Mouse (Mus musculus) limb, embryonic 14.5 days (tissue): ENCODE data around the gene Mfsd5. TPM values are rescaled to one million over a fixed set of nuclear protein-coding genes. Genes with fewer than 3 reads are reported as not detected.

Experiments used
- ATAC-seq: fragments of 200-750 bp; cut with Nextera tagmentation; 2 replicates; pipeline ENCODE4 v1.8.0; 2017; ENCODE audit warnings: low read depth, moderate number of reproducible peaks, moderate TSS enrichment; ENCODE audit not compliant: low FRiP score
- DNase-seq: peaks from one replicate; pipeline ENCODE4 v3.0.0-alpha.2; 2015; ENCODE audit warnings: low spot score
- H3K27ac ChIP-seq: fragments of 300-500 bp; sonication (generic); replicated peaks from 2 replicates; pipeline ENCODE4 v1.5.1; 2014; ENCODE audit warnings: low read depth, mild to moderate bottlenecking, low read length, moderate library complexity, mixed read lengths
- H3K27me3 ChIP-seq: fragments of 300-500 bp; sonication (generic); 2 replicates; pipeline ENCODE4 v1.6.1; 2014; ENCODE audit warnings: low read length, mixed read lengths; ENCODE audit not compliant: control insufficient read depth, insufficient read depth
- H3K36me3 ChIP-seq: fragments of 300-500 bp; sonication (generic); 2 replicates; pipeline ENCODE4 v1.6.1; 2014; ENCODE audit warnings: mild to moderate bottlenecking, low read length, moderate library complexity, mixed read lengths; ENCODE audit not compliant: control insufficient read depth, insufficient read depth
- H3K4me1 ChIP-seq: fragments of 300-500 bp; sonication (generic); 2 replicates; pipeline ENCODE4 v1.6.1; 2014; ENCODE audit warnings: antibody characterized with exemption, low read length, mixed read lengths; ENCODE audit not compliant: control insufficient read depth, insufficient read depth
- H3K4me2 ChIP-seq: fragments of 300-500 bp; sonication (generic); replicated peaks from 2 replicates; pipeline ENCODE4 v1.6.1; 2014; ENCODE audit warnings: low read depth, mild to moderate bottlenecking, low read length, moderate library complexity; ENCODE audit not compliant: severe bottlenecking
- H3K4me3 ChIP-seq: fragments of 300-500 bp; sonication (generic); replicated peaks from 2 replicates; pipeline ENCODE4 v1.5.1; 2014; ENCODE audit warnings: low read length
- H3K9ac ChIP-seq: fragments of 300-500 bp; sonication (generic); 2 replicates; pipeline ENCODE4 v1.6.1; 2014; ENCODE audit warnings: mild to moderate bottlenecking, low read depth, low read length, moderate library complexity; ENCODE audit not compliant: severe bottlenecking
- H3K9me3 ChIP-seq: fragments of 300-500 bp; sonication (generic); 2 replicates; pipeline ENCODE4 v1.6.1; 2016; ENCODE audit warnings: low read length; ENCODE audit not compliant: control insufficient read depth
- POLR2A ChIP-seq: fragments of 200-500 bp; IDR thresholded peaks from 2 replicates; pipeline ENCODE4 v1.8.0; 2012; ENCODE audit warnings: inconsistent platforms, mild to moderate bottlenecking, moderate library complexity, borderline replicate concordance; ENCODE audit not compliant: insufficient read depth, insufficient read length; ENCODE audit errors: extremely low read depth
- WGBS: fragments of 180-500 bp; shearing (Covaris S2); extraction: QIAGEN DNeasy Blood & Tissue Kit; methylation state at CpG from one replicate; pipeline ENCODE4 v1.1.7; 2014; 5-methylcytosine and 5-hydroxymethylcytosine counted together
- polyA plus RNA-seq, 2 experiments: library from polyadenylated mRNA; depleted of rRNA in 1 of 2; stranded (reverse) in 1 of 2; unstranded in 1 of 2; fragments of >200 nt; fragmentation: Nextera tagmentation in 1 of 2; extraction: Ambion mirVana in 1 of 2; gene quantifications; 2 replicates each; pipeline versions ENCODE4 v1.2.1 to v1.2.3; 2012 to 2014

Gene Mfsd5
- polyA plus RNA-seq, 2 experiments: 55.6 to 82.1 TPM

- Histone ChIP-seq H3K4me3 (peak overlapping the region; percentile 60), H3K27ac (peak overlapping the region; percentile 95), H3K27me3 (no peaks in the 10 kb centered on the region), H3K9ac (peak overlapping the region; percentile 75; the same call in 1 of the 2 replicates), H3K9me3 (no peaks in the 10 kb centered on the region), H3K36me3 (peaks cover 54% of the 10 kb centered on the region), H3K4me2 (peak overlapping the region; percentile 94), H3K4me1 (peaks cover 36% of the 10 kb centered on the region)
- no peak for DNase-seq
- no peak for ATAC-seq
- TF ChIP-seq POLR2A: no peak
- WGBS: 31% methylated on average over 12 of the region's 12 CpGs
Observed at GRCm38 (mm10) chr15:102242404-102243228, 36.6 kb upstream of the Mfsd5 start.

GRCm38 (mm10) chr15:102243229-102244190 lies 35.7 kb upstream of the Mfsd5 start:
- Histone ChIP-seq H3K36me3 (peaks cover 45% of the 10 kb centered on the region), H3K4me1 (peaks cover 38% of the 10 kb centered on the region), H3K4me3 (peak overlapping the region; percentile 60), H3K27me3 (no peaks in the 10 kb centered on the region), H3K4me2 (peak overlapping the region; percentile 94), H3K27ac (peak overlapping the region; percentile 95), H3K9ac (peak overlapping the region; percentile 75), H3K9me3 (no peaks in the 10 kb centered on the region)
- ATAC-seq (no peak), DNase-seq (peak; percentile 39)
- no peak for TF ChIP-seq POLR2A
- 5% methylated on average over 22 of the region's 22 CpGs for WGBS

- DNase-seq (peak; percentile 57), ATAC-seq (no peak)
- Histone ChIP-seq H3K9me3 (no peaks in the 10 kb centered on the region), H3K4me1 (peaks cover 49% of the 10 kb centered on the region), H3K4me2 (peak overlapping the region; percentile 94), H3K9ac (peak overlapping the region; percentile 75), H3K27me3 (no peaks in the 10 kb centered on the region), H3K36me3 (peaks cover 36% of the 10 kb centered on the region), H3K4me3 (peak overlapping the region; percentile 60), H3K27ac (peak overlapping the region; percentile 95)
- WGBS: 2% methylated on average over 18 of the region's 19 CpGs
- no peak for TF ChIP-seq POLR2A
Observed at GRCm38 (mm10) chr15:102244306-102245191, 34.7 kb upstream of the Mfsd5 start.

GRCm38 (mm10) chr15:102245461-102245881 lies 33.8 kb upstream of the Mfsd5 start:
- under 1% methylated on average over 14 of the region's 14 CpGs for WGBS
- Histone ChIP-seq H3K36me3 (peaks cover 35% of the 10 kb centered on the region), H3K9ac (peak overlapping the region; percentile 75), H3K4me2 (peak overlapping the region; percentile 94), H3K27ac (peak overlapping the region; percentile 95), H3K4me3 (peak overlapping the region; percentile 60), H3K9me3 (no peaks in the 10 kb centered on the region), H3K4me1 (peaks cover 58% of the 10 kb centered on the region), H3K27me3 (no peaks in the 10 kb centered on the region)
- no peak for TF ChIP-seq POLR2A
- ATAC-seq (no peak), DNase-seq (no peak)
